In genomic region chr7:27423556-27424326, GRCm38 (mm10) we compare ENCODE assay signal across 15 mouse cellular contexts.
"Had no signal": no experiment of that assay in that cellular context is flagged by ENCODE, and none has a peak within 500 bp of the region (broad histone marks: within the 10 kb centered on the region; RNA-seq: fewer than 3 reads in every experiment).

No protein-coding gene starts in this region.

- H3K4me1 ChIP-seq: kidney, embryonic 15.5 days; limb, embryonic 12.5 days; liver, embryonic 13.5 days; lung, embryonic 15.5 days; midbrain, embryonic 13.5 days; neural tube, embryonic 15.5 days had no signal

- H3K4me3 ChIP-seq: kidney, embryonic 15.5 days; limb, embryonic 12.5 days; liver, embryonic 13.5 days; lung, embryonic 15.5 days; midbrain, embryonic 13.5 days; myocyte; neural tube, embryonic 15.5 days had no signal

- H3K9ac ChIP-seq: kidney, embryonic 15.5 days; limb, embryonic 12.5 days; liver, embryonic 13.5 days; liver, postnatal 0 days; lung, embryonic 15.5 days; midbrain, embryonic 13.5 days; neural tube, embryonic 15.5 days had no signal

- H3K4me2 ChIP-seq: kidney, embryonic 15.5 days; limb, embryonic 12.5 days; liver, embryonic 13.5 days; lung, embryonic 15.5 days; midbrain, embryonic 13.5 days; neural tube, embryonic 15.5 days had no signal

- H3K27me3 ChIP-seq: kidney, embryonic 15.5 days; lung, embryonic 15.5 days had no signal

- H3K27ac ChIP-seq: kidney, embryonic 15.5 days; limb, embryonic 12.5 days; liver, embryonic 13.5 days; lung, embryonic 15.5 days; macrophage; midbrain, embryonic 13.5 days; neural tube, embryonic 15.5 days had no signal

- ATAC-seq: intestine, embryonic 16.5 days; liver, postnatal 0 days; midbrain, embryonic 13.5 days had no signal

- H3K36me3 ChIP-seq: kidney, embryonic 15.5 days; limb, embryonic 12.5 days; liver, embryonic 13.5 days; lung, embryonic 15.5 days; midbrain, embryonic 13.5 days had no signal

- H3K9me3 ChIP-seq: kidney, embryonic 15.5 days; liver, embryonic 13.5 days; lung, embryonic 15.5 days; neural tube, embryonic 15.5 days had no signal

- DNase-seq: kidney, adult 2 months; kidney, postnatal 14 days; liver; liver, embryonic 13.5 days; liver, postnatal 0 days; lung, postnatal 14 days; thymus, postnatal 36 days had no signal
